Mouse (Mus musculus): ENCODE results near the gene Cnpy4.

DNA sequence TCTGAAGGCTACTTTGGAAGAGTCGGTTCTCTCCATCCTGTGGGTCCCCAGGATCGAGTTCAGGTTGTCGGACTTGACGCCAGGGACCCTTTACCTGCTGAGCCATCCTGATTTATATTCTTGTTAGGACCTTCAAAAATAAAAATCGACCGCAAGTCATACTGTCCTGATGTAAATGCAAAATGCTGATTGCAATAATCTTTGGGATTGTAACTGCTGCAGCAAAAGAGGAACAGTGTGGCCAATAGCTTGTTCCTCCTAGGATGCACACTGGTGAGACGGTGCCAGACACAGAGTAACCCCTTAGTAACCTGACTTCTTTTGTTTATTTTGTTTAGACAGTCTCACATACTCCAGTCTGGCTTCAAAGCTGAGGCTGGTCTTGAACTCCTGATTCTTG lies 8.2 kb downstream of the Cnpy4 start:
- no peak for TF ChIP-seq CTCF (IDR thresholded peaks at IDR 0.05; ENCODE audit: low read depth)
- TF ChIP-seq EP300 (IDR thresholded peaks at IDR 0.05; ENCODE audit: low read depth), result no peak
